Mouse (Mus musculus) MEL (cell line): ENCODE data around the gene Rad51b. TPM values are rescaled to one million over a fixed set of nuclear protein-coding genes. Genes with fewer than 3 reads are reported as not detected.

Experiments used
- DNase-seq: peaks from one replicate; pipeline ENCODE4 v3.0.0; 2011; ENCODE audit warnings: low read depth, low spot score
- H3K27ac ChIP-seq: 2 replicates; pipeline ENCODE4 v1.5.1; 2012; ENCODE audit warnings: low read depth, mild to moderate bottlenecking, control low read depth, low read length, moderate library complexity; ENCODE audit not compliant: control insufficient read depth
- H3K27me3 ChIP-seq, 2 experiments: fragments of 150-350 bp in 1 of 2; sonication (generic) in 1 of 2; 2 replicates each; pipeline ENCODE4 v1.6.1; 2012; ENCODE audit warnings: low read length in 2 of 2, mild to moderate bottlenecking in 2 of 2, improper control_type of control experiment in 1 of 2, moderate library complexity in 1 of 2; ENCODE audit not compliant: insufficient read depth in 2 of 2, control insufficient read depth in 1 of 2
- H3K36me3 ChIP-seq, 2 experiments: 2 replicates each; pipeline ENCODE4 v1.6.1; 2012 to 2014; ENCODE audit warnings: low read length in 2 of 2, improper control_type of control experiment in 1 of 2, inconsistent platforms in 1 of 2, mild to moderate bottlenecking in 1 of 2; ENCODE audit not compliant: insufficient read depth in 2 of 2, control insufficient read depth in 1 of 2
- H3K4me1 ChIP-seq, 2 experiments: fragments of 150-350 bp in 1 of 2; sonication (generic) in 1 of 2; 2 replicates each; pipeline ENCODE4 v1.6.1; 2012; ENCODE audit warnings: low read length in 2 of 2, improper control_type of control experiment in 1 of 2, mild to moderate bottlenecking in 1 of 2; ENCODE audit not compliant: insufficient read depth in 2 of 2, control insufficient read depth in 1 of 2
- H3K4me3 ChIP-seq, 2 experiments: fragments of 150-350 bp in 1 of 2; sonication (generic) in 1 of 2; 2 replicates each; pipeline ENCODE4 v1.5.1; 2012; ENCODE audit warnings: low read depth in 2 of 2, low read length in 2 of 2, mild to moderate bottlenecking in 2 of 2, moderate library complexity in 2 of 2, control low read depth in 1 of 2, improper control_type of control experiment in 1 of 2; ENCODE audit not compliant: control insufficient read depth in 1 of 2, insufficient read depth in 1 of 2
- H3K79me2 ChIP-seq: 2 replicates; pipeline ENCODE4 v1.6.1; 2012; ENCODE audit warnings: mild to moderate bottlenecking, low read length, moderate library complexity; ENCODE audit not compliant: control insufficient read depth, poor library complexity, insufficient read depth
- H3K9ac ChIP-seq: 2 replicates; pipeline ENCODE4 v1.6.1; 2012; ENCODE audit warnings: low read depth, mild to moderate bottlenecking, control low read depth, low read length, moderate library complexity; ENCODE audit not compliant: control insufficient read depth, poor library complexity, severe bottlenecking
- H3K9me3 ChIP-seq: fragments of 150-350 bp; sonication (generic); replicated peaks from 2 replicates; pipeline ENCODE4 v1.6.1; 2012; ENCODE audit warnings: mild to moderate bottlenecking, low read length, improper control_type of control experiment, moderate library complexity; ENCODE audit not compliant: insufficient read depth
- CHD2 ChIP-seq: IDR thresholded peaks from 2 replicates; pipeline ENCODE4 v1.6.1; 2011; ENCODE audit warnings: low read length, improper control_type of control experiment
- CTCF ChIP-seq, 3 experiments: IDR thresholded peaks in 2 of 3; conservative IDR thresholded peaks in 1 of 3; 2 replicates each; pipeline ENCODE4 v1.5.1; 2011 to 2012; ENCODE audit warnings: low read length in 3 of 3, low read depth in 2 of 3, mild to moderate bottlenecking in 2 of 3, improper control_type of control experiment in 1 of 3, inconsistent platforms in 1 of 3, mixed read lengths in 1 of 3, moderate library complexity in 1 of 3; ENCODE audit not compliant: control insufficient read depth in 1 of 3, insufficient read depth in 1 of 3, poor library complexity in 1 of 3, severe bottlenecking in 1 of 3
- EP300 ChIP-seq, 2 experiments: IDR thresholded peaks; 2 replicates each; pipeline ENCODE4 v1.6.1; 2011; ENCODE audit warnings: improper control_type of control experiment in 2 of 2, low read length in 2 of 2, low read depth in 1 of 2, mild to moderate bottlenecking in 1 of 2
- ETS1 ChIP-seq: IDR thresholded peaks from 2 replicates; pipeline ENCODE4 v1.6.1; 2012; ENCODE audit warnings: low read depth, mild to moderate bottlenecking, inconsistent platforms, low read length, improper control_type of control experiment, moderate library complexity
- GATA1 ChIP-seq: IDR thresholded peaks from 2 replicates; pipeline ENCODE4 v1.6.1; 2011; ENCODE audit warnings: low read depth, low read length, improper control_type of control experiment
- KAT2A ChIP-seq: conservative IDR thresholded peaks from 2 replicates; pipeline ENCODE4 v1.6.1; 2012; ENCODE audit warnings: low read depth, low read length, improper control_type of control experiment, inconsistent platforms
- MAX ChIP-seq: IDR thresholded peaks from 2 replicates; pipeline ENCODE4 v1.6.1; 2011; ENCODE audit warnings: low read length, improper control_type of control experiment
- MAZ ChIP-seq: IDR thresholded peaks from 2 replicates; pipeline ENCODE4 v1.6.1; 2012; ENCODE audit warnings: low read depth, mild to moderate bottlenecking, inconsistent platforms, low read length, improper control_type of control experiment
- NELFE ChIP-seq: IDR thresholded peaks from 2 replicates; pipeline ENCODE4 v1.6.1; 2011; ENCODE audit warnings: low read depth, low read length, improper control_type of control experiment
- RAD21 ChIP-seq: IDR thresholded peaks from 2 replicates; pipeline ENCODE4 v1.6.1; 2011; ENCODE audit warnings: mild to moderate bottlenecking, low read depth, low read length, improper control_type of control experiment
- RCOR1 ChIP-seq: IDR thresholded peaks from 2 replicates; pipeline ENCODE4 v1.6.1; 2012; ENCODE audit warnings: low read depth, mild to moderate bottlenecking, inconsistent platforms, low read length, improper control_type of control experiment
- SIN3A ChIP-seq: IDR thresholded peaks from 2 replicates; pipeline ENCODE4 v1.6.1; 2012; ENCODE audit warnings: low read length, improper control_type of control experiment, inconsistent platforms
- TAL1 ChIP-seq: IDR thresholded peaks from 2 replicates; pipeline ENCODE4 v1.6.1; 2012; ENCODE audit warnings: mild to moderate bottlenecking, inconsistent platforms, low read length, moderate library complexity, mixed read lengths
- TBP ChIP-seq: IDR thresholded peaks from 2 replicates; pipeline ENCODE4 v1.8.0; 2011; ENCODE audit warnings: low read depth, low read length, improper control_type of control experiment
- USF2 ChIP-seq, 2 experiments: IDR thresholded peaks; 2 replicates each; pipeline ENCODE4 v1.6.1; 2011 to 2012; ENCODE audit warnings: improper control_type of control experiment in 2 of 2, low read length in 2 of 2, borderline replicate concordance in 1 of 2, inconsistent platforms in 1 of 2, low read depth in 1 of 2, mild to moderate bottlenecking in 1 of 2; ENCODE audit not compliant: insufficient read depth in 1 of 2
- ZC3H11A ChIP-seq: IDR thresholded peaks from 2 replicates; pipeline ENCODE4 v1.6.1; 2012; ENCODE audit warnings: low read depth, mild to moderate bottlenecking, inconsistent platforms, low read length, improper control_type of control experiment
- polyA plus RNA-seq, 2 experiments: library from polyadenylated mRNA; stranded (reverse) in 1 of 2; unstranded in 1 of 2; fragments of >175 nt in 1 of 2; fragments of >200 nt in 1 of 2; gene quantifications; 2 replicates each; pipeline versions ENCODE4 v1.2.1 to v1.2.4; 2012; ENCODE audit warnings: low replicate concordance in 2 of 2, low read depth in 1 of 2; ENCODE audit not compliant: insufficient read length in 2 of 2, insufficient read depth in 1 of 2, missing spikeins in 1 of 2
- total RNA-seq: library from RNA; depleted of rRNA; stranded (reverse); fragments of 300-350 nt; gene quantifications from 2 replicates; pipeline ENCODE4 v1.2.3, GENCODE M21; 2012

Gene Rad51b
- total and polyA plus RNA-seq, 3 experiments = 3.6 to 5.7 TPM; not detected in 1

- Histone ChIP-seq H3K79me2 (no peaks in the 10 kb centered on the region), H3K27ac (no peak overlapping the region), H3K27me3 (no peaks in the 10 kb centered on the region), H3K9me3 (no peaks in the 10 kb centered on the region), H3K4me3 (no peak overlapping the region), H3K36me3 (no peaks in the 10 kb centered on the region), H3K4me1 (peaks cover 0 to 3% of the 10 kb centered on the region in 2 experiments; a peak in 2 of 4 replicates), H3K9ac (no peak overlapping the region)
- TF ChIP-seq CTCF (IDR thresholded peaks at IDR 0.05 in 2 of 3, conservative IDR thresholded peaks at IDR 0.05 in 1 of 3; ENCODE audit: control insufficient read depth in 1 of 3, insufficient read depth in 1 of 3, low read depth in 2 of 3, low read length in 3 of 3, poor library complexity in 1 of 3, severe bottlenecking in 1 of 3) (no peak), TBP (no peak), RAD21 (no peak), ZC3H11A (no peak), USF2 (IDR thresholded peaks at IDR 0.05; ENCODE audit: borderline replicate concordance in 1 of 2, insufficient read depth in 1 of 2, low read depth in 1 of 2, low read length in 2 of 2) (no peak), NELFE (no peak), EP300 (IDR thresholded peaks at IDR 0.05; ENCODE audit: low read depth in 1 of 2, low read length in 2 of 2) (no peak)
- DNase-seq = no peak
Observed at GRCm38 (mm10) chr12:79633458-79634106, 336.5 kb downstream of the Rad51b start.

GRCm38 (mm10) chr12:79641570-79642285, 344.6 kb downstream of the Rad51b start:
- no peaks in the 10 kb centered on the region for H3K9me3 ChIP-seq
- no peak overlapping the region for H3K4me3 ChIP-seq
- no peak overlapping the region for H3K27ac ChIP-seq
- no peaks in the 10 kb centered on the region for H3K36me3 ChIP-seq
- no peak for TF ChIP-seq TAL1
- TF ChIP-seq, all 39 proteins: peak for 0
- no peak for DNase-seq
- H3K79me2 ChIP-seq = no peaks in the 10 kb centered on the region
- H3K9ac ChIP-seq = no peak overlapping the region
- H3K27me3 ChIP-seq = no peaks in the 10 kb centered on the region
- H3K4me1 ChIP-seq = peaks cover 0 to 2% of the 10 kb centered on the region in 2 experiments; a peak in 2 of 4 replicates

- no peak overlapping the region for H3K9ac ChIP-seq
- no peaks in the 10 kb centered on the region for H3K36me3 ChIP-seq
- DNase-seq = no peak
- H3K79me2 ChIP-seq = no peaks in the 10 kb centered on the region
- H3K27me3 ChIP-seq = no peaks in the 10 kb centered on the region
- H3K9me3 ChIP-seq = no peaks in the 10 kb centered on the region
- peaks cover 0 to 2% of the 10 kb centered on the region in 2 experiments; a peak in 2 of 4 replicates for H3K4me1 ChIP-seq
- TF ChIP-seq MAX = no peak
- TF ChIP-seq NELFE = no peak
- TF ChIP-seq KAT2A = no peak
- TF ChIP-seq TBP = no peak
- TF ChIP-seq CTCF (IDR thresholded peaks at IDR 0.05 in 2 of 3, conservative IDR thresholded peaks at IDR 0.05 in 1 of 3; ENCODE audit: control insufficient read depth in 1 of 3, insufficient read depth in 1 of 3, low read depth in 2 of 3, low read length in 3 of 3, poor library complexity in 1 of 3, severe bottlenecking in 1 of 3) = no peak
- no peak for TF ChIP-seq TAL1
- TF ChIP-seq SIN3A = no peak
- no peak for TF ChIP-seq RCOR1
- no peak for TF ChIP-seq ETS1
- TF ChIP-seq GATA1 = no peak
- TF ChIP-seq MAZ = no peak
- no peak for TF ChIP-seq CHD2
- TF ChIP-seq EP300 (IDR thresholded peaks at IDR 0.05; ENCODE audit: low read depth in 1 of 2, low read length in 2 of 2) = no peak
- H3K4me3 ChIP-seq = no peak overlapping the region
- no peak overlapping the region for H3K27ac ChIP-seq
Observed at GRCm38 (mm10) chr12:79642715-79643114, 345.6 kb downstream of the Rad51b start.
